Mouse (Mus musculus): ENCODE data around the gene Glis3. TPM values are rescaled to one million over a fixed set of nuclear protein-coding genes. Genes with fewer than 3 reads are reported as not detected.

The Glis3 gene
- total RNA-seq, 2 experiments from 2014 or later, result 0.82 to 1.0 TPM

GRCm38 (mm10) chr19:28473621-28474020 lies 206.3 kb downstream of the Glis3 start:
- no peak for DNase-seq

DNA sequence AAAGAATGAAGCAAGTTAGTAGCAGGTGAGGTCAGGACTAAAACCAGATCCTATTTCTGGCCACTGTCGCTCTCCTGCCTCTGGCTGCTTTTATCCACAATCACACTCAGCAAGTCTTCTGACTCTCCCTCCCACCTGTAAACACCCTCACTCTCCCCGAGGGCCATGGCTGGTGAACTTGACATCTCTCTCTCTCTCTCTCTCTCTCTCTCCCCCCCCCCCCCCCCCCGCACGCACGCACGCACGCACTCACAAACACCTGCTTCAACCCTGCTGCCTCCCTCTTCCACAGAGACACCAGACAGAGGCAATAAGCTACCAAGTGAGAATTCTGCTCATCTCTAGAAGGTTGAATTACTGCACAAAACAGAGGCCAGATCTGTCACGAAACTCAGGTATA lies 208.7 kb downstream of the Glis3 start:
- DNase-seq, result no peak

DNA sequence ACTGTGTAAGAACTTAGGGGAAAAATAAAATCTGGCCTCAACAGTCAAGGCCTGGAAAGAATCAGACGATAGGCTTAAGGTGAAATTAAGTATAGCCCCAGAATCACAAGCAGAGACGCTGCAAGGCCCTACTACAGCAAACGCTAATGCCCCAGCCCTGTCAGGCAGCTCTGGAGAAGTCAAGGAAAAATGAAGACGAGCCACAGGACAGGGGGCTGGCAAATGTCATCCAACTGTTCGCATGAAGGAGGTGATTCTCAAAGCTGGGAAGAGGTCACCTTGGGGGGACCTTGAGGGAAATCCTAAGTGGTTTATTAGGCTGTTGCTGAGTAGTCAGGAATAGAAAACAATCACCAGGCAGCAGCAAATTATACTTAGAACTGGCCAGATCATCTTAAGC lies 214.1 kb downstream of the Glis3 start:
- no peak for DNase-seq

GRCm38 (mm10) chr19:28454331-28454730 lies 225.5 kb downstream of the Glis3 start:
- no peak for DNase-seq

GRCm38 (mm10) chr19:28452951-28453520 lies 226.8 kb downstream of the Glis3 start:
- no peak for DNase-seq

DNA sequence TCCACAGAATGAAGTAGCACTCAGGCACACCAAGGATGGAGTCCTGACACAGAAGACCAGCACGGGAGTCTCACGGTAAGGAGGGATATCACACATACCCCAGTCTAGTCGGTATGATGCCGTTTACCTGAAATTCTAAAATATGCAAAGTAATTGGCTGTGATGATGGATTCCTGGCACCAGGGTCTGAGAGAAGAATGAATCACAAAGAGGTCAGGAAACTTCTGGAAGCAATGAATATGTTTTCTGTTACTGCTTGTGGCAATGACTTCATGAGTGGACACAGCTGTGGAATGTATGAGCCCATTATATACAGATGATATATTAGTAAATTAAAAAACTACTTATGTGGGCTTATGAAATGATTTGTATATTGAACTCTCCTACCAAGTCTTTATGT lies 231.1 kb downstream of the Glis3 start:
- DNase-seq, result no peak

- DNase-seq, result no peak
These were observed 237.7 kb downstream of the Glis3 start for GRCm38 (mm10) chr19:28442161-28442560.

- no peak for DNase-seq
These were observed 243.3 kb downstream of the Glis3 start for GRCm38 (mm10) chr19:28436457-28437148.

DNA sequence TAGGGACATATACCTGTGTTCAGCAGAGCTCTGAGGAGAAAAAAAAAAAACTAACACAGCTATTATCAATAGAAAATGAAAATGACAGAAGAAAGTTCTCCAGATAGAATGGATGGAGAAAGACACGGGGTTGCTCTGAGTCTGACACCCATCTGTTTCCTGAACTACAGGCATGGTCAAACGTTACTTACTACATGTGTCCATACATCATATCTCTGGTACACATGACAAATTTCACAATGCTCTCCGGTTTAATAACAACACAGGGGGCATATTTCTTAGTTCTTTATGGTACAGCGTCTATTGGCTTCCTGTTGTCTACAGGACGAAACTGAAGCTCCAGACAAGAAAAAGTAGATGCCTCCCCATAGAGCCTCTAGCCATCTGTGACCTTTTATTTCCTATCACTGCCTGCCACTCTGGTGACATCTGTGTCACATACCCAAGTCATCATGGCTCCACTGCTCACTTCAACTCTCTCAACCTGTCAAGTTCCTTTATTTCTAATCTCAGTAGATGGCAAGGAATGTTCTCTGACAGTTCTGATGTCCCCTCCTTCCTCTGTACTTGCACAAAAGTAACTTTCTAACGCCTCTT lies 251.6 kb downstream of the Glis3 start:
- DNase-seq, result no peak

- DNase-seq, result no peak
These were observed 255.7 kb downstream of the Glis3 start for GRCm38 (mm10) chr19:28424180-28424579.

GRCm38 (mm10) chr19:28422939-28423338 lies 256.9 kb downstream of the Glis3 start:
- peak; percentile 6 for DNase-seq

DNA sequence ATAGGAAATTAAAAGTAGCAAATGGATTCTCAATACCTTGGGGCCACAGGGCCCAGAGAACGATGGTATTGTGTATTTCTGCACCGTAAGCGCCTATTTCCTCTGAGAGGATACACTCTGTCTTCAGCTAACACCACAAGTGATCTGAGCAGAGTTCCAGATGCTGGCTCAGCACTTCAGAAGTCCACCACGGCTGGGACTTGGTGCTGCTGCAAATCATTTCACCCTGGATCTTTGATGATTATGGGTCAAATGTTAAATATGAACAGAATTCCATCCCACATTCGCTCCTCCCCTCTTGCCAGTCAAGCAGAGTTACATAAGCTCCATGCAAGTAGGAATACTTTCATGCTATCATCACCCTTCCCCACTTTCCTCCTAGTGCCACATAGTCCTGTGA lies 263.8 kb downstream of the Glis3 start:
- no peak for DNase-seq

DNA sequence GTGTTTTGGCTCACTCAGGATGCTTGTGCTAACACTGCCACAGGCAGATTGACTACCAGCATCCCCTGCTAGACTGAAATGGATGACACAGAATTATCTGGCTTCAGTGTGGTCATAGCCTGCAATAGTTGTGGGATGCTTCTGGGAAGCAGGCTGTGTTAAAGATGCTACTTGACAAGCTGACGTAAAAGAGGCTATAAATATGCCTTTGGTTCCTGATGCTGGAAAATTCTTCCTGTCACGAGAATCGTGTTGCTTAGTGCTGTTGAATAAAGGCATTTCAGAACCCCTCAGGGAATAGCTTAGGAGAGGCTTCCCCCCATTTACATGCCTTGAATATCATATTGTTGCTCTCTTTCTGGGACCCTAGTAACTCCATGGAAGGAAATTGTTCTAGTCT lies 271.1 kb downstream of the Glis3 start:
- DNase-seq, result no peak

- DNase-seq, result no peak
These were observed 276.9 kb downstream of the Glis3 start for GRCm38 (mm10) chr19:28402956-28403355.

- DNase-seq, result no peak
These were observed 284.4 kb downstream of the Glis3 start for GRCm38 (mm10) chr19:28395584-28395861.

DNA sequence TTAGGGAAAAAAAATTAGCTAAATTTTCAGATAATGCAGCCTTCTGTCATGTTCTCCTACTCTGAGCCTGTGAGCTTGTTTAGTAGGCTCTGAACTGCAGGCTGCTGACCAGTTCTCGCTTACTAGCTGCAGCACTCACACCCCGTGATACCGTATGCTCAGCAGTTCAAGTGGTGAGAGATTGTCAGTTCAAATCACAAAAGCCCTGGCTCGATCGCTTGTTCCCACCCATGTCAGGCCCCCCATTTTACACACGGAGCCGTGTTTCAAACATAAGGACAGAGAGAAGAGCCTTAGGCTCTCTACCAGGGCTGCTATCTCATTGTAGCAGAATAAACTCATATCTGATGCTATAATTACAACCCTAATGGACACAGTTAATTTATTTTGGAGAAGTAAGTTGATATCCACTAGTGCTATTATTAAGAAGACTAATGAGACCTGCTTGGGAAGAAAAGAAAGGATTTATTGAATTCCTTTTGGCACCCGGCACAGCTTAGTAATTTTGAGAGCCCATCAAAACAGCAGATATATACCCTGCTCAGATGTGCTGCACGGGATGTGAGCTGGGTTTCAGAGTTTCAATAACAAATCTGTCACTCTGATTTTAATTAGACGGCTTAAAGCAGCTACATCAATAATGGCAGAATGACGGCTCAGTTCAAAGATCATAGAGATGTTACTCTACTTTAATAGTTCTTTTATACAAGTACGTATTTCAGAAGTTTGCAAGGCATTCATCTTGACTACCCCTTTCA lies 284.9 kb downstream of the Glis3 start:
- DNase-seq, result no peak

DNA sequence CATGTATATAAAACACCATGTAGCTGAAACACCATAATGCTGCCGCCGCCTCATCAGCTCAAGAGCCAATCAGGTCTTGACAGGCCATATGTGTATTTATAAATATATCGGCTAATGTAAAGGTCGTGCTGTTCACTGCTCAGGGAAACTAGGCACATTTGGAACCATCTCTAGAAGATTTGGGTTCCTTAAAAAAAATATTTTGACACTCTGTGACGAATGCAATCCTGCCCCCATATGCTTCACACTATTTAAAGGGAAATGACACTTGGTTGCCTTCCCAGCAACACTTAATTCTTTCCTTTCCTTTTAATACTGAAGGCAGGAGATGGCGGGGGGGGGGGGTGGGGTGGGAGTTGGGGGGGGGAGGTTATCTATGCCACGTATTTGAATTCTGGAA lies 286.1 kb downstream of the Glis3 start:
- DNase-seq, result no peak

GRCm38 (mm10) chr19:28392838-28393237 lies 287.0 kb downstream of the Glis3 start:
- DNase-seq, result no peak

DNA sequence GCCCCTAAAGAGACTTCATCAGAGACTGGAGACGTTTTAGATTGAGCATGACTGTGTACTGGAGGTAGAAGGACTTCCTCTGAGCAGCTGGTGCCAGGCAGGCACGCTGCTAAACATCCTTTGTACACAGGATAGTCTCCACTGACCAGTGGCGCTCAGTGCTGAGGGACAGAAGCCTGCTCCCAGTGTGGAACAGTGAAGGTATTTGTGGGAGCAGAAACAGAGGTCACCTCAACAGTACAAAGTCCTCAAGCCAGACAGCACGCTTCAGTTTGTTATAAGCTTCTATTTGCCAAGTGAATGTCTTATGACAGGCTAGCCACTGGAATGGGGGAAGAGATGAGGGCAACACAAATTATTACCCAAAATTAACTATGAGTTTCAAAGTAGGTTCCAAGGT lies 289.0 kb downstream of the Glis3 start:
- no peak for DNase-seq

DNA sequence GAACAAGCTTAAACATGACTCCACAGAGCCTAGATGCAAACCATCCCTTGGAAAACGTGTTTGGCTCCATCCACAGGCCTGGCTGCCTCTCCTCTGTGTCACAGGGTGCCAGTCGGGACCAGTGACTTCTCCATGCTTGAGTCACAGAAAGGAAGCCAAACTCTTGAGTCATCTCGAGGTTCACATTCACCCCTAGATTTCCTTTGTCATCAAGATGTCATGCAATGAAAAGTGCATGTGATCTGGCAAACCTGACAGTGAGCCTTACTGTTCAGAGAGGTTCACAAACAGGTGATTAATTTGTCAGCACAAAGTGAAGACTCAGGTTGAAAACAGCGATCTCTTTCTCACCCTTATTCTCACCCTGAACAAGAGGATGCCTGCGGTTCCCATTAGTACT lies 290.7 kb downstream of the Glis3 start:
- DNase-seq, result no peak

DNA sequence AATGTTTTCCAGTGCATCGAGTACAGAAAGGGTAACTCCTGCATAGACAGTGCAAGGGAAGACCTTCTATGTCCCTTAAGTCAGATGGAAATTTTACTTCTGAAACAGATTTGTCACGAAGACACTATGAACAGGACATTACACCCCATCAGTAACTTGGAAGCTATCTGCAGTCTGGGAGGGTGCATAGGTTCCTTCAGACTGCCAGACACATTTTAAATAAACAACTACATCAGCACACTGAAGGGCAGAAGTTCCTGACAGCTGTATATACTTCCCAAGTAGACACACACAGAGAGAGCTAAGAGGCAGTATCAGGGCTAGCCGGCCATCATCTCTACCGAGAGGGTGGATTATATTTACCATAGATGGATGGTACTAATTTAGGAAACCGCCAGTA lies 296.5 kb downstream of the Glis3 start:
- DNase-seq, result no peak

GRCm38 (mm10) chr19:28382168-28382911 lies 297.5 kb downstream of the Glis3 start:
- no peak for DNase-seq

DNA sequence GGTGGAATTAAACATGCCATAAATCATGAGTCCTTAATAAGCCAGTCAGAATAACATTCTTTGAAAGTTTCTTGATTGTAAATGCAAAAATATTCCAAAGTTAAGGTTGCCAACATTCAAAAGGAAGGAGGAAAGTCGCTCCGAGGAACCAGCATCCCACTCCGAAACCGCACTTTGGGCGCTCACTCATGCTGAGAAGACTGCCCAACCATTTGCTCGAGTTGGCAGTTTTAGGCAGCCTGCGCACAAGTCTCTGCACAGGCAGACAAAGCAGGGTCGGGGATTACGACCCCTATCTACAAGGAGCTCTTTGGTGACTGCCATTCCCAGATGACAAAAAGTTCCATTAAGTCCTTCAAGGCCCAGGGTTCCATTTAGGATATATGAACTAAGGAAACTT lies 298.4 kb downstream of the Glis3 start:
- no peak for DNase-seq

Measured in gastrocnemius, postnatal 25 days (tissue).